ENCODE assay signal across 22 mouse cellular contexts in the genomic region with DNA sequence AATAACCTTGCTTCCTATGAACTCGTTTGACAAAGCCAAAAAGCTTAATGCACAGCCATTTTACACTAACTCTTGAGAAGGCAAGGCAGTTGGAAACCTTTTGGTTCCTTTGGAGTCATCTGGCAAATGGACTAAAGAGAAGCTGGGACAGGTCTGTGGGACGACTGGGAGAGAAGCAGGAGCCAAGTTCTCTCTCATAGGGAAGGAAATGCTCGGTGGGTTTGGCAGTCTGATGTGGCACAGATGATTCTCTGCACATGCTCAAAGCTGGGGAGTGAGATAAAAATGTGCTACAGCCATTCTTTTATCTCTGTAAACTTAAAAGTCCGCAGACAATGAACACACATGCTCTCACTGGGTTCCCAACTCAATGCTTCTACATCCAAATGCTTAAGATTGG.
DNase-seq lines count a peak whose midpoint lies in the region; ATAC-seq lines count a peak whose summit lies in the region.
"Had no signal": no experiment of that assay in that cellular context is flagged by ENCODE, and none has a peak within 500 bp of the region (broad histone marks: within the 10 kb centered on the region; RNA-seq: fewer than 3 reads in every experiment).

No protein-coding gene starts in this region.

- ATAC-seq in midbrain, embryonic 11.5 days (ENCODE audit: low FRiP score): no peak
- ATAC-seq in midbrain, embryonic 16.5 days: no peak
- ATAC-seq: activated CD4-positive, CD25-positive, alpha-beta regulatory T cell, adult 4 months; CD4-positive, CD25-positive, alpha-beta regulatory T cell, adult 4 months; Patski had no signal

- no peak overlapping the region for H3K4me2 ChIP-seq in midbrain, embryonic 11.5 days
- H3K4me2 ChIP-seq in midbrain, embryonic 16.5 days (ENCODE audit: low read length): no peak overlapping the region

- no peaks in the 10 kb centered on the region for H3K36me3 ChIP-seq in midbrain, embryonic 11.5 days (ENCODE audit: control insufficient read depth, insufficient read depth, low read length)
- no peaks in the 10 kb centered on the region for H3K36me3 ChIP-seq in midbrain, embryonic 16.5 days (ENCODE audit: control insufficient read depth, insufficient read depth, low read length)
- H3K36me3 ChIP-seq: G1E had no signal

- no peak overlapping the region for H3K9ac ChIP-seq in midbrain, embryonic 11.5 days (ENCODE audit: low read length)
- H3K9ac ChIP-seq in midbrain, embryonic 16.5 days (ENCODE audit: low read depth, low read length): no peak overlapping the region

- 84% methylated on average over 4 of the region's 4 CpGs for WGBS in midbrain, embryonic 11.5 days
- 80% methylated on average over 4 of the region's 4 CpGs for WGBS in midbrain, embryonic 16.5 days

- peak; percentile 35 to 52 for DNase-seq in cerebellum, postnatal 10 days
- DNase-seq in cerebellum, postnatal 4 days (ENCODE audit: low spot score in 2 of 2): no peak
- peak; percentile 26 to 51 for DNase-seq in cerebellum, postnatal 14 days
- no peak for DNase-seq in cerebellum, adult 11 months
- DNase-seq in layer of hippocampus, postnatal 14 days (ENCODE audit: low spot score in 2 of 2): peak; percentile 4 to 19
- DNase-seq in layer of hippocampus, adult 9-10 months (ENCODE audit: low spot score): no peak
- DNase-seq in midbrain, embryonic 11.5 days (ENCODE audit: low spot score, missing footprints): peak; percentile 62
- DNase-seq: adrenal gland, adult 2 months; adrenal gland, adult 8-10 months; adrenal gland, postnatal 10 days; adrenal gland, postnatal 14 days; adrenal gland, postnatal 25 days; adrenal gland, postnatal 36 days; B cell, adult 2 months; cerebellum, adult 11-12 months; cerebellum, adult 18-20 months had no signal

- H3K4me3 ChIP-seq in midbrain, embryonic 11.5 days (ENCODE audit: low read depth, low read length): no peak overlapping the region
- H3K4me3 ChIP-seq in midbrain, embryonic 16.5 days (ENCODE audit: low read depth, low read length): no peak overlapping the region

- H3K4me1 ChIP-seq in midbrain, embryonic 11.5 days (ENCODE audit: control insufficient read depth, insufficient read depth, low read length): no peaks in the 10 kb centered on the region
- no peaks in the 10 kb centered on the region for H3K4me1 ChIP-seq in midbrain, embryonic 16.5 days (ENCODE audit: control insufficient read depth, insufficient read depth, low read length)

- H3K9me3 ChIP-seq in midbrain, embryonic 11.5 days (ENCODE audit: control insufficient read depth, low read length): no peaks in the 10 kb centered on the region
- H3K9me3 ChIP-seq in midbrain, embryonic 16.5 days (replicated peaks; ENCODE audit: control insufficient read depth, low read length, poor library complexity, severe bottlenecking): no peaks in the 10 kb centered on the region

- H3K27me3 ChIP-seq in midbrain, embryonic 11.5 days (ENCODE audit: control insufficient read depth, insufficient read depth, low read length): no peaks in the 10 kb centered on the region
- no peaks in the 10 kb centered on the region for H3K27me3 ChIP-seq in midbrain, embryonic 16.5 days (ENCODE audit: control insufficient read depth, insufficient read depth, low read depth, low read length)
- H3K27me3 ChIP-seq: CH12.LX had no signal

- no peak overlapping the region for H3K27ac ChIP-seq in midbrain, embryonic 11.5 days (ENCODE audit: low read depth, low read length)
- no peak overlapping the region for H3K27ac ChIP-seq in midbrain, embryonic 16.5 days (ENCODE audit: low read length)

Comparison
In these comparisons a context has a peak if more than half of its experiments do, and no peak if none do; other contexts are left out.
1. DNase-seq: peak in cerebellum, postnatal 10 days (2 of 2), cerebellum, postnatal 14 days (2 of 2), layer of hippocampus, postnatal 14 days (2 of 2) and midbrain, embryonic 11.5 days (single experiment); none in cerebellum, postnatal 4 days (0 of 2), cerebellum, adult 11 months (single experiment) and layer of hippocampus, adult 9-10 months (single experiment).